Mouse (Mus musculus): ENCODE measurements around the gene Adamts18. TPM values are rescaled to one million over a fixed set of nuclear protein-coding genes. Genes with fewer than 3 reads are reported as not detected.

The Adamts18 gene
- polyA plus RNA-seq, 1 experiment from 2014 or later, result 1.7 TPM

DNA sequence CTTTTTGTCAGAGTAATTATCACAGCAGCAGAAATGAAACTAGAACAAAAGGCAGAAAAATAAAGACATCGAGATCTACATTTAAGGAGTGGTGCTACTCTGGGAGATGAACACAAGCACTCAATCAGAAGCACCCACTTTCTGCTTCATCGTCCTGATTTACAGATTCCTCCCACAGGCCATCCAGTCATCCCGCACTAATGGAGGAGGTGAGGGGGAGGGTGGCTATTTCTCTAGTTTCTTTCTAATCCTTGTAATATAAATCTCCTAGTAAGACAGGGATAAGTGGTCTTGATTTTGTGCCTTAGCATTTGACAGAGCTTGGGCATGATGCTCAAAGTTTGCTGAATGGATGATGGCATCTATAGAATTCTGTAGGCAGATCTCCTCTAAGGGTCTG, 57.5 kb downstream of the Adamts18 start:
- Histone ChIP-seq H3K9ac (no peak overlapping the region), H3K9me3 (no peaks in the 10 kb centered on the region), H3K4me2 (no peak overlapping the region), H3K36me3 (no peaks in the 10 kb centered on the region), H3K4me3 (no peak overlapping the region), H3K27ac (no peak overlapping the region), H3K4me1 (replicated peaks) (no peaks in the 10 kb centered on the region), H3K27me3 (no peaks in the 10 kb centered on the region)
- no CpG with 5 or more reads among the region's 3 CpGs for WGBS
- ATAC-seq (ENCODE audit: low FRiP score), result no peak

DNA sequence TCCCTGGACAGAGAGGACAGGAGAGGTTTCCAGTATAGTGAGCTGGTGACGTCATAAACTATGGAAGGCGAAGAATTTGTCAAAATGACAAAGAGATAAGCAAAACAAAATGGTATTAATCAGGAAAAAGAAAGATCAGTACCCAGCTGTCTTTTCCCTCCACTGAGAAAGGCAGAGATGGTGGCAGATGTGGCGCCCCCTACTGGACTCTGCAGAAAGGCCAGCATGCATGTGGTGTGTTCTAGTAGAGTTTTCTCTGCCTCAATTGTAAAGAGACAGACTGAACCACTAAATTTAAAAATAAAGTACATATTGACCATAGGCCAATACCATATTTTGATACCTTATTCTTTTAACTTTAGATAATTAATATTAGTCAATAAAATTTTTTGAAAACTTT, 64.8 kb downstream of the Adamts18 start:
- H3K4me1 ChIP-seq (replicated peaks), result no peaks in the 10 kb centered on the region
- H3K27ac ChIP-seq, result no peak overlapping the region
- H3K9me3 ChIP-seq, result no peaks in the 10 kb centered on the region
- WGBS, result no CpG with 5 or more reads among the region's 3 CpGs
- no peak overlapping the region for H3K4me3 ChIP-seq
- no peak overlapping the region for H3K9ac ChIP-seq
- no peak overlapping the region for H3K4me2 ChIP-seq
- H3K27me3 ChIP-seq, result no peaks in the 10 kb centered on the region
- H3K36me3 ChIP-seq, result no peaks in the 10 kb centered on the region
- ATAC-seq (ENCODE audit: low FRiP score), result no peak

GRCm38 (mm10) chr8:113781554-113781953, 67.0 kb downstream of the Adamts18 start:
- H3K27me3 ChIP-seq, result no peaks in the 10 kb centered on the region
- 54% methylated on average over 2 of the region's 2 CpGs for WGBS
- no peak for ATAC-seq (ENCODE audit: low FRiP score)
- no peaks in the 10 kb centered on the region for H3K36me3 ChIP-seq
- H3K27ac ChIP-seq, result no peak overlapping the region
- no peak overlapping the region for H3K9ac ChIP-seq
- H3K4me2 ChIP-seq, result no peak overlapping the region
- H3K9me3 ChIP-seq, result no peaks in the 10 kb centered on the region
- H3K4me3 ChIP-seq, result no peak overlapping the region
- H3K4me1 ChIP-seq (replicated peaks), result no peaks in the 10 kb centered on the region

DNA sequence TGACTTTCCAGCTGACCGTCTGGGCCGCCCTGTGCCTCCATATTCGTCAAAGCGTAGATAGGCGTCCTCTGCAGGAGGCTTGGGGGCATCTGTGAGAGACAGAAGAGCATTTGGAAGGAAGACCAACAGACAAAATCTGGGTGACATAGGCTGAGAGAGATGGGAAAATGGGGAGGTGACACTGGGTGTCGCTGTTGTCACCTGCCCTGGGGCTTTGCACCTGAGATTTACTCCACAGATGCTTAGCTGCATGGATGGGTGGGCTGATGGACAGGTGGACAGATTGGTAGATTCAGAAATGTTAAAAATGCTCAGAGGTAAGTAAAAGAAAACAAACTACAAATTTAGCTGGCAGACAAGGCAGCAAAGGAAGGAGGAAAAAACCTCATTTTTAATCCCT, 73.2 kb downstream of the Adamts18 start:
- WGBS, result 79% methylated on average over 6 of the region's 6 CpGs

GRCm38 (mm10) chr8:113768861-113769410, 79.6 kb downstream of the Adamts18 start:
- Histone ChIP-seq H3K27ac (no peak overlapping the region), H3K9ac (no peak overlapping the region), H3K27me3 (no peaks in the 10 kb centered on the region), H3K4me3 (no peak overlapping the region), H3K9me3 (no peaks in the 10 kb centered on the region), H3K4me1 (replicated peaks) (peaks cover 4% of the 10 kb centered on the region), H3K36me3 (no peaks in the 10 kb centered on the region), H3K4me2 (no peak overlapping the region)
- no peak for ATAC-seq (ENCODE audit: low FRiP score)
- WGBS, result 77% methylated on average over 8 of the region's 8 CpGs

More for the DNA sequence above, 73.2 kb downstream of the Adamts18 start:
- Histone ChIP-seq H3K4me1 (replicated peaks) (no peaks in the 10 kb centered on the region), H3K27me3 (no peaks in the 10 kb centered on the region), H3K9me3 (no peaks in the 10 kb centered on the region), H3K4me3 (no peak overlapping the region), H3K4me2 (no peak overlapping the region), H3K9ac (no peak overlapping the region), H3K36me3 (no peaks in the 10 kb centered on the region), H3K27ac (no peak overlapping the region)
- ATAC-seq (ENCODE audit: low FRiP score), result no peak

DNA sequence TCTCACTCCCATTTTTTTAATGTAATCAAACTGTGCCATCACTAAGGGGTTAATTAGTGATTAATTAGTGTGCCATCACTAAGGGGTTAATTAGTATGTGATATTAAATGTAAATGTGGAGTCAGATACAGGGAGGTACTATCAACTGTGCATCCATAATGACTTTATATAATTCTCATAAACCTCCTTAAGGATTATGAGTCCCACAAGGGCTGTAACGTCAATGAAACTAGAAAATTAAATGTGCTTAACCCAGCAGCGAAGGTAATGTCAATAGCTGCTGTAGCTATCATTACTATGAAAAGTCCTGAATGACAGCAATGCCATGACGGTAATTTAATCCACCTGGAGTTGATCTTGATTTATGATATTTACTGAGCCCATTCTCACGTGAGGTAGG, 83.4 kb downstream of the Adamts18 start:
- 54% methylated on average over 4 of the region's 4 CpGs for WGBS
- ATAC-seq (ENCODE audit: low FRiP score), result no peak

GRCm38 (mm10) chr8:113763592-113764355, 84.8 kb downstream of the Adamts18 start:
- Histone ChIP-seq H3K27ac (no peak overlapping the region), H3K4me2 (no peak overlapping the region), H3K4me3 (no peak overlapping the region), H3K9me3 (no peaks in the 10 kb centered on the region), H3K9ac (no peak overlapping the region), H3K4me1 (replicated peaks) (peaks cover 21% of the 10 kb centered on the region), H3K27me3 (no peaks in the 10 kb centered on the region), H3K36me3 (no peaks in the 10 kb centered on the region)
- 62% methylated on average over 10 of the region's 10 CpGs for WGBS
- no peak for ATAC-seq (ENCODE audit: low FRiP score)

More for the DNA sequence above, 83.4 kb downstream of the Adamts18 start:
- H3K36me3 ChIP-seq, result no peaks in the 10 kb centered on the region
- no peak overlapping the region for H3K9ac ChIP-seq
- peaks cover 21% of the 10 kb centered on the region for H3K4me1 ChIP-seq (replicated peaks)
- no peak overlapping the region for H3K27ac ChIP-seq
- H3K4me3 ChIP-seq, result no peak overlapping the region
- H3K27me3 ChIP-seq, result no peaks in the 10 kb centered on the region
- no peak overlapping the region for H3K4me2 ChIP-seq
- H3K9me3 ChIP-seq, result no peaks in the 10 kb centered on the region

DNA sequence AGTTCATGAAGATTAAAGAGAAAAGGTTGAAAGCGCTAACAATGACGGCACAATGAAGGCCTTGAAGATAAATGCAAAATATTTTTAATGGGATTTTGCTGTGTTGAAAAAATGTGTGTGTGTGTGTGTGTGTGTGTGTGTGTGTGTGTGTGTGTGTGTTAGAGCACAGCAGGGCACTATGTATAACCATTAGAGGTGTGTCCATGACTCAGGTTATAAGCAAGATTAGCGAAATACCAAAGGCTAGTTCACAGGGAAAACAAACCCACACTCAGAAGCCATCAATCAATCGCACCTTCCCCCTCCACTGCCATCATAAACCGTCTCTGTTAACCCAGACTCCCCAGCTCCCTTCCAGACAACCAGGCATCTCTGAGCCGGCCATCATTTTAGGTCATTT, 86.4 kb downstream of the Adamts18 start:
- 79% methylated on average over 6 of the region's 6 CpGs for WGBS
- Histone ChIP-seq H3K36me3 (no peaks in the 10 kb centered on the region), H3K9me3 (no peaks in the 10 kb centered on the region), H3K27me3 (no peaks in the 10 kb centered on the region), H3K27ac (no peak overlapping the region), H3K4me2 (no peak overlapping the region), H3K4me1 (replicated peaks) (peaks cover 21% of the 10 kb centered on the region), H3K9ac (no peak overlapping the region), H3K4me3 (no peak overlapping the region)
- ATAC-seq (ENCODE audit: low FRiP score), result no peak

- WGBS, result 49% methylated on average over 5 of the region's 5 CpGs
Measured at GRCm38 (mm10) chr8:113755866-113756265, 92.7 kb downstream of the Adamts18 start.

GRCm38 (mm10) chr8:113753153-113753552, 95.4 kb downstream of the Adamts18 start:
- H3K27ac ChIP-seq, result no peak overlapping the region
- no peak overlapping the region for H3K4me2 ChIP-seq
- 95% methylated on average over 2 of the region's 2 CpGs for WGBS
- ATAC-seq (ENCODE audit: low FRiP score), result no peak
- no peaks in the 10 kb centered on the region for H3K9me3 ChIP-seq
- H3K9ac ChIP-seq, result no peak overlapping the region
- no peaks in the 10 kb centered on the region for H3K27me3 ChIP-seq
- H3K36me3 ChIP-seq, result no peaks in the 10 kb centered on the region
- no peaks in the 10 kb centered on the region for H3K4me1 ChIP-seq (replicated peaks)
- no peak overlapping the region for H3K4me3 ChIP-seq

More at GRCm38 (mm10) chr8:113755866-113756265, 92.7 kb downstream of the Adamts18 start:
- Histone ChIP-seq H3K9me3 (no peaks in the 10 kb centered on the region), H3K4me1 (replicated peaks) (no peaks in the 10 kb centered on the region), H3K36me3 (no peaks in the 10 kb centered on the region), H3K27me3 (no peaks in the 10 kb centered on the region), H3K9ac (no peak overlapping the region), H3K4me2 (no peak overlapping the region), H3K4me3 (no peak overlapping the region), H3K27ac (no peak overlapping the region)
- ATAC-seq (ENCODE audit: low FRiP score), result no peak

- H3K27me3 ChIP-seq, result no peaks in the 10 kb centered on the region
- H3K9ac ChIP-seq, result no peak overlapping the region
- no peaks in the 10 kb centered on the region for H3K4me1 ChIP-seq (replicated peaks)
- no peak overlapping the region for H3K27ac ChIP-seq
- no peak overlapping the region for H3K4me3 ChIP-seq
- H3K4me2 ChIP-seq, result no peak overlapping the region
- H3K9me3 ChIP-seq, result no peaks in the 10 kb centered on the region
- ATAC-seq (ENCODE audit: low FRiP score), result no peak
- WGBS, result 93% methylated on average over 3 of the region's 3 CpGs
- H3K36me3 ChIP-seq, result no peaks in the 10 kb centered on the region
Measured at GRCm38 (mm10) chr8:113752349-113752748, 96.2 kb downstream of the Adamts18 start.

DNA sequence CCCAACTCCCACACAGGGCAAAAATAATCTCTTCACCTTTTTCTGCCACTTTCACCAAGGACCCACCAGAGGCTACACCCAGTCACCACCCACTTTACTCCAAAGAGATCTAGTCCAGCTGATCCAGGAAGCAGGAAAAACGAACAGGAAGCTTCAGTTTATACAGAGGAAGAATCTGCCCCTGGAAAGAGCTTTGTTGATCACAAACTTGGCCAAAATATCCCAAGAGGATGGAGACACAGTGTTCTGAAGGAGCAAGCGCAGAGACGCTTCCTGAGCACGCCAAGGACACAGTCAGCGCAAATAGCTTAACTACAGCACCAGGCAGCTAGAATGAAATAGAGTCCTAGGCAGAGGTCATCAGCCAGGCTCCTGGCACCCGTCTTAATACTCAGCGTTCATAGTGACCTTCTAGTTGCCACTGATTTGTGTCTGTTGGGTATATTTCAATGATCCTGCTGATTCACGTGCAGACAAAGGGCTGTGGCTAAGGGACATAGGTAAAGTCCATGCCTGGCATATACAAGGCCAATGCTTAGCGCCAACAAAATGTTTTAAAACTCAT, 113.0 kb downstream of the Adamts18 start:
- Histone ChIP-seq H3K9me3 (no peaks in the 10 kb centered on the region), H3K4me3 (no peak overlapping the region), H3K4me1 (replicated peaks) (no peaks in the 10 kb centered on the region), H3K4me2 (no peak overlapping the region), H3K27ac (no peak overlapping the region), H3K36me3 (no peaks in the 10 kb centered on the region), H3K27me3 (no peaks in the 10 kb centered on the region), H3K9ac (no peak overlapping the region)
- no peak for ATAC-seq (ENCODE audit: low FRiP score)
- 88% methylated on average over 9 of the region's 9 CpGs for WGBS

GRCm38 (mm10) chr8:113725331-113725730, 123.2 kb downstream of the Adamts18 start:
- ATAC-seq (ENCODE audit: low FRiP score), result no peak
- H3K9me3 ChIP-seq, result no peaks in the 10 kb centered on the region
- no peaks in the 10 kb centered on the region for H3K36me3 ChIP-seq
- no peak overlapping the region for H3K4me3 ChIP-seq
- H3K27ac ChIP-seq, result no peak overlapping the region
- H3K4me1 ChIP-seq (replicated peaks), result peaks cover 5% of the 10 kb centered on the region; the same call in 1 of the 2 replicates
- no peaks in the 10 kb centered on the region for H3K27me3 ChIP-seq
- no peak overlapping the region for H3K9ac ChIP-seq
- WGBS, result 73% methylated on average over 8 of the region's 8 CpGs
- no peak overlapping the region for H3K4me2 ChIP-seq
